Mouse (Mus musculus) G1E (cell line): Measurements from ENCODE around the gene Ttll3.

Experiments used
- CTCF ChIP-seq: IDR thresholded peaks from 2 replicates; pipeline ENCODE4 v1.5.1; 2012; ENCODE audit warnings: low read depth, low read length, inconsistent platforms, mixed read lengths
- POLR2AphosphoS5 ChIP-seq: IDR thresholded peaks from 2 replicates; pipeline ENCODE4 v1.6.1; 2012; ENCODE audit warnings: low read depth, low read length, inconsistent platforms; ENCODE audit not compliant: insufficient replicate concordance

DNA sequence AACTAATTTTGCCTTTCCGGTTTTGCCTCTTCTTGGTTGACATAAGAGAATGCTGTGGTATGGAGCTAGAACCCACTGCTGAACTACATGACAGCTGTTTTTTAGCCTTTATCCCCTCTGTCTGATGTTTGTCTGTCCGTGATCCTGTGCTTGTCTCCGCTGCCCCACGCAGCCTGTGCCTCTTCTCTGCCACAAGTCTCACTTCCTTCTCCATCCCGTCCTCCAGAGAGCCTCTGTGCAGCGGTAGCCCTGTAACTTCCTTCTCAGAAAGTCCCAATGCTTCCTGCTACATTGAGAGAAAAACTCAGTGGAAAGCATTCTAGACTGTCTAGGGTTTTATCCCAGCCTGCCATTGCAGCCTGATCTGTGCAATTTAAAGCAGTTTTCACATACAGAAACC lies 9.8 kb upstream of the Ttll3 start:
- TF ChIP-seq CTCF (no peak), POLR2AphosphoS5 (no peak)
